Mouse (Mus musculus) limb, embryonic 10.5 days (tissue): ENCODE measurements around the gene Car5a. TPM values are rescaled to one million over a fixed set of nuclear protein-coding genes. Genes with fewer than 3 reads are reported as not detected.

Experiments used
- DNase-seq: peaks from one replicate; pipeline ENCODE4 v3.0.0-alpha.2; 2017; ENCODE audit warnings: low spot score
- H3K27ac ChIP-seq: fragments of 300-500 bp; sonication (generic); 2 replicates; pipeline ENCODE4 v1.5.1; 2016; ENCODE audit warnings: mild to moderate bottlenecking
- H3K27me3 ChIP-seq: fragments of 300-500 bp; sonication (generic); 2 replicates; pipeline ENCODE4 v1.6.1; 2016; ENCODE audit warnings: low read depth, mild to moderate bottlenecking; ENCODE audit not compliant: poor library complexity, severe bottlenecking
- H3K36me3 ChIP-seq: fragments of 300-500 bp; sonication (generic); 2 replicates; pipeline ENCODE4 v1.6.1; 2016; ENCODE audit warnings: mild to moderate bottlenecking, moderate library complexity
- H3K4me1 ChIP-seq: fragments of 300-500 bp; sonication (generic); 2 replicates; pipeline ENCODE4 v1.6.1; 2016
- H3K4me3 ChIP-seq: fragments of 300-500 bp; sonication (generic); 2 replicates; pipeline ENCODE4 v1.5.1; 2016; ENCODE audit warnings: mild to moderate bottlenecking, moderate library complexity
- H3K9me3 ChIP-seq: fragments of 300-500 bp; sonication (generic); replicated peaks from 2 replicates; pipeline ENCODE4 v1.6.1; 2016; ENCODE audit warnings: mild to moderate bottlenecking
- WGBS: fragments of 180-500 bp; shearing (Covaris S2); methylation state at CpG from one replicate; pipeline ENCODE4 v1.1.7; 2016; 5-methylcytosine and 5-hydroxymethylcytosine counted together
- polyA plus RNA-seq: library from polyadenylated mRNA; unstranded; fragments of >200 nt; fragmentation: Nextera tagmentation; extraction: Ambion mirVana; gene quantifications from 2 replicates; pipeline ENCODE4 v1.2.1, GENCODE M21; 2016

The Car5a gene
- polyA plus RNA-seq, 1 experiment from 2014 or later, result not detected

DNA sequence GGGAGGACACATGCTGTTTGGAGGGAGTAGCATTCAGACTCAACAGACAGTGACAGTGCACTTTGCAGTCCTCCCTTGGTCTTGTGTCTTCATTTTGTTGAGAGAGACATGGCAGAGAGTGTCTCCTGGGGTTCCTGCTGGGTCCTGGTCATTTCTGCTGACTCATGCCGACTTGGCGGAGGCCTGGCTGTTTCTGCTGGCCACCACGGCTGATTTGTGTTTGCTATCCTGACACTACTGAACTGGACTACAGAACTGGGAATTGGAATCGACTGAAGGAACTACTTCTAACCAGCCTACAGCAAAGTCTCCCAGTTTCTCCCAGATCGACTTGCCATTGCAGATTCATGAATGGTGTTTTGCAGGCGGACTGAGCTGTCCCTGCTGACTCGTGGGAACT, 6.0 kb downstream of the Car5a start:
- Histone ChIP-seq H3K4me3 (no peak overlapping the region), H3K9me3 (no peaks in the 10 kb centered on the region), H3K27me3 (no peaks in the 10 kb centered on the region), H3K36me3 (no peaks in the 10 kb centered on the region), H3K4me1 (peaks cover 7% of the 10 kb centered on the region; the same call in 1 of the 2 replicates), H3K27ac (no peak overlapping the region)
- 89% methylated on average over 7 of the region's 7 CpGs for WGBS
- no peak for DNase-seq

GRCm38 (mm10) chr8:121936391-121936790, 8.3 kb downstream of the Car5a start:
- H3K27me3 ChIP-seq, result no peaks in the 10 kb centered on the region
- H3K27ac ChIP-seq, result no peak overlapping the region
- no peak overlapping the region for H3K4me3 ChIP-seq
- peaks cover 7% of the 10 kb centered on the region; the same call in 1 of the 2 replicates for H3K4me1 ChIP-seq
- no peaks in the 10 kb centered on the region for H3K9me3 ChIP-seq
- no peak for DNase-seq
- WGBS, result 37% methylated on average over 14 of the region's 14 CpGs
- no peaks in the 10 kb centered on the region for H3K36me3 ChIP-seq

- no peak overlapping the region for H3K4me3 ChIP-seq
- 55% methylated on average over 12 of the region's 12 CpGs for WGBS
- DNase-seq, result no peak
- H3K27ac ChIP-seq, result no peak overlapping the region
- H3K27me3 ChIP-seq, result no peaks in the 10 kb centered on the region
- peaks cover 7% of the 10 kb centered on the region; the same call in 1 of the 2 replicates for H3K4me1 ChIP-seq
- no peaks in the 10 kb centered on the region for H3K9me3 ChIP-seq
- no peaks in the 10 kb centered on the region for H3K36me3 ChIP-seq
These were observed 9.1 kb downstream of the Car5a start for GRCm38 (mm10) chr8:121935341-121936294.

DNA sequence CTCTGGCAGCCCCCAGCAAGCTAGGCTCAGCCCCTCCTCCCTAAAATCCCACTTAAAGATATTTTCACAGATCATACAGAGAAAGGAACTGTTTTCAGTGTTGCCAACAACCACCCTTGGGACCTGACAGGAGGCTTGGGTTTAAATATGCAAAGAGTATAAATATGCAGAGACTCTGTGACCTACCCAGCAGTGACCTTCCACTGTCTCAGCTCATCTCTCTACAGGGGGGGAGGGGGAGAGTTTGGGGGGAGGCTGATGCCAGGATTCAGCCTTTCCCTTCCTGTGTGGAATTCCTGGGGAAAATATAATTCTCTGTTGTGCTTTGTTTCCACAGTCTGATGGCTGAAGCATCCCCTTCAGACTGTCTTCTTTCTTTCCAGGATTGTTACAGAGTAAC, 9.8 kb downstream of the Car5a start:
- H3K4me3 ChIP-seq, result no peak overlapping the region
- DNase-seq, result no peak
- peaks cover 7% of the 10 kb centered on the region; the same call in 1 of the 2 replicates for H3K4me1 ChIP-seq
- no peaks in the 10 kb centered on the region for H3K27me3 ChIP-seq
- no peak overlapping the region for H3K27ac ChIP-seq
- no peaks in the 10 kb centered on the region for H3K9me3 ChIP-seq
- no peaks in the 10 kb centered on the region for H3K36me3 ChIP-seq

- 35% methylated on average over 4 of the region's 4 CpGs for WGBS
- H3K4me1 ChIP-seq, result peaks cover 7% of the 10 kb centered on the region; the same call in 1 of the 2 replicates
- no peaks in the 10 kb centered on the region for H3K27me3 ChIP-seq
- no peaks in the 10 kb centered on the region for H3K36me3 ChIP-seq
- peak; percentile 41 for DNase-seq
- H3K4me3 ChIP-seq, result no peak overlapping the region
- peak overlapping the region; percentile 47; the same call in 1 of the 2 replicates for H3K27ac ChIP-seq
- H3K9me3 ChIP-seq, result no peaks in the 10 kb centered on the region
These were observed 10.2 kb downstream of the Car5a start for GRCm38 (mm10) chr8:121934506-121934905.

DNA sequence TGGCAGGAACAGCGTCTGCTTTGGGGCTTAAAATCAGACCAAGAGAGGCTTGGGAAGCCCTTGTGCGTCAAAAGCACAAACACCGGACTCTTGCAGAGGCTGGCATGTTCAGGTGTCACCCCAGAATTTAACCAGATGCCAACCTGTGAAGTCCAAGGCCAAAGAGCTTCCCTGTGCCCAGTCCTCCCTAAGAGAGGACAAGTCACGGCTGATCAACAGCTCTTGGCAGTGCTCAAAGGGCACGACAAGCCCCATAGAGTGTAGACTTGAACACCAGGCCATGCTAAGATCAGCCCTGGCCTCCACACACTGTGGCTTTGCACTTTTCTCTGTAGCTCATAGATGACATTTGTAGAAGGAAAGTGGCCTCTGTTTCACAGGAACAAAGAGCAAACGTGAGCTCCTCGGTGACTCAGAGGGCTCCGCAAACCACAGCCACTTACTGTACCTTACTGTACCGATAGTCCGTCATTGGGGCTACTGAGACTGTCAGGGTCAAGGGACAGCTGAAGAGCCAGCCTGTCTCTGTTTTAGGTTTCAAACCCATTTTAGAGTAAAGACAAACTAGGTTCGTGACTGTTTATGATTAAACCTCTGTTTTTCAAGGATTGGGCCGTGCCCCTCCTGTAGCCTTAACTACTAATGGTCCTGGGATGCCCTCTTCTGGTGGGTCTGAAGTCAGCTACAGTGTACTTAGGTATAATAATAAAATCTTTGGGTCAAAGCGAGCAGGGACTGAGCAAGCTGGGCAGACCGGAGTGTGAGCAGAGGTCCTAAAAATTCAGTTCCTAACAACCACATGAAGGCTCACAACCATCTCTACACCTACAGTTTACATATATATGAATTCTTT, 11.8 kb downstream of the Car5a start:
- 90% methylated on average over 14 of the region's 14 CpGs for WGBS
- no peak for DNase-seq

DNA sequence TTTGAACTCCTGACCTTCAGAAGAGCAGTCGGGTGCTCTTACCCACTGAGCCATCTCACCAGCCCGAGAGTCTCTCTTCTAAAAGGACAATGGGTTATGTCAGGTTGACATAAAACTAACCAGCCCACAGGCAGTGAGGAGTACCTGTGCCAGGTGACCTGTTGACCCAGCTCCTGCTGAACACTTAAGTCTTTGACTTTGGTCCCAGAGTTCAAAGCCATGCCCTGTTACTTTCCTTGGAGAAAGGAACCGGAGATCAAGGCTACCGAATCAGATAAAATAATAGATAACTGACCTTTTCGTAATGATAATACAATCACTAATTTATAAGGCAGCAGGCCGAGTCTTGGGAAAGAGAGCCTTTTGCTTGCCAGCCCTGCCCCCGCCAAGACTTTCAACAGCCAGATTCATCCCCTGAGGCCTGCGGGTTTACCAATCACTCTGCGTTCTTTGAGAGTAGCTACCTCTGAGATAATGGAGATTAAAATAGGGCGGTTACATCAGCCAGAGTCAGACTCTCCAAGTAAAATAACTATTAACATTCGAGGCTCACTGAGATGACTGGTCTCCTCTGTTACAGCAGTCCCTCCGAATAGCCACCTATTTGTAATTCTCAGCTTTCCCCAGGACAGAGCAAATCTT, 12.6 kb downstream of the Car5a start:
- Histone ChIP-seq H3K4me1 (peaks cover 7% of the 10 kb centered on the region; the same call in 1 of the 2 replicates), H3K9me3 (no peaks in the 10 kb centered on the region), H3K27ac (no peak overlapping the region), H3K36me3 (no peaks in the 10 kb centered on the region), H3K4me3 (no peak overlapping the region), H3K27me3 (no peaks in the 10 kb centered on the region)
- DNase-seq, result no peak
- WGBS, result 81% methylated on average over 12 of the region's 12 CpGs

More for the DNA sequence above, 11.8 kb downstream of the Car5a start:
- H3K4me3 ChIP-seq, result no peak overlapping the region
- no peaks in the 10 kb centered on the region for H3K36me3 ChIP-seq
- H3K9me3 ChIP-seq, result no peaks in the 10 kb centered on the region
- no peak overlapping the region for H3K27ac ChIP-seq
- no peaks in the 10 kb centered on the region for H3K27me3 ChIP-seq
- H3K4me1 ChIP-seq, result peaks cover 7% of the 10 kb centered on the region; the same call in 1 of the 2 replicates

- Histone ChIP-seq H3K27ac (no peak overlapping the region), H3K4me3 (no peak overlapping the region), H3K27me3 (no peaks in the 10 kb centered on the region), H3K4me1 (peaks cover 7% of the 10 kb centered on the region; the same call in 1 of the 2 replicates), H3K9me3 (no peaks in the 10 kb centered on the region), H3K36me3 (no peaks in the 10 kb centered on the region)
- 90% methylated on average over 7 of the region's 7 CpGs for WGBS
- no peak for DNase-seq
These were observed 13.1 kb downstream of the Car5a start for GRCm38 (mm10) chr8:121931571-121931970.

DNA sequence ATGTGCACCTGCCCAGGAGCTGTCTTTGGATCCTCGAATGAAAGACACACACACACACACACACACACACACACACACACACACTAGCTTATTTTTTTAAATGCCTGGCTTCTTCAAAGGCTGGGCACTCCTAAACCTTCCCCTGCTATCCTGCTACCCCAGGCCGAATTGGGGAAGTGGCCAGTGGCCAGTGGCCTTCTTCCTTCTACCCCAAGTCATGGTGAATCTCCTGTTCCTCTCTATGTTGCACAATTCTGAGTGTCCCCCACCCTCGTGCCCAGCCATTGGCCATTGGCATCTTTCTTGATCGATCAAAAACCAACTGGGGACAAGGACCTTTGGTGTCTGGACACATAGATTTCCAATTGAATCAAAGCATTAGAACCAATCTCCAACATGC, 14.7 kb downstream of the Car5a start:
- Histone ChIP-seq H3K27ac (no peak overlapping the region), H3K4me1 (peaks cover 3% of the 10 kb centered on the region; the same call in 1 of the 2 replicates), H3K36me3 (no peaks in the 10 kb centered on the region), H3K4me3 (no peak overlapping the region), H3K9me3 (no peaks in the 10 kb centered on the region), H3K27me3 (no peaks in the 10 kb centered on the region)
- WGBS, result 80% methylated on average over 4 of the region's 4 CpGs
- DNase-seq, result no peak

DNA sequence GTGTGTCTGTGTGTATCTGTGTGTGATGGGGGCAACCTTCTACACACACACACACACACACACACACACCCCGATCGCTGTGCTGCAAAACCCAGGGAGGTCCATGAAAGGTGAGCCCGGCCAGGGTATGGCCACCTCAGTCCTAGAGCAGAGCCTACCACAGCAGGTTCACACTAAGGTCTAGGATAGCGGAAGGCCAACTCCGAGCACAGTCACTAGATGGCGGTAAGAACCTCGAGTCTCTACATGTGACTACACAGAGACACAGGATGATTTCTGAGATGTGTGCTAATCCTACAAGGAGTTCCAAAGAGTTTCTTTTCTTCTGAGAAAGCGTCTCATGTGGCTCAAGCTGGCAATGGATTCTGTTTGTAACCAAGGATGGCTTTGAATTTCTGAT, 17.4 kb downstream of the Car5a start:
- Histone ChIP-seq H3K4me1 (no peaks in the 10 kb centered on the region), H3K36me3 (no peaks in the 10 kb centered on the region), H3K4me3 (no peak overlapping the region), H3K9me3 (no peaks in the 10 kb centered on the region), H3K27me3 (no peaks in the 10 kb centered on the region), H3K27ac (no peak overlapping the region)
- DNase-seq, result no peak
- 50% methylated on average over 8 of the region's 8 CpGs for WGBS

- Histone ChIP-seq H3K27me3 (no peaks in the 10 kb centered on the region), H3K4me3 (no peak overlapping the region), H3K36me3 (no peaks in the 10 kb centered on the region), H3K27ac (no peak overlapping the region), H3K4me1 (peaks cover 3% of the 10 kb centered on the region; the same call in 1 of the 2 replicates), H3K9me3 (no peaks in the 10 kb centered on the region)
- WGBS, result 71% methylated on average over 8 of the region's 8 CpGs
- no peak for DNase-seq
These were observed 18.4 kb downstream of the Car5a start for GRCm38 (mm10) chr8:121926266-121926665.

DNA sequence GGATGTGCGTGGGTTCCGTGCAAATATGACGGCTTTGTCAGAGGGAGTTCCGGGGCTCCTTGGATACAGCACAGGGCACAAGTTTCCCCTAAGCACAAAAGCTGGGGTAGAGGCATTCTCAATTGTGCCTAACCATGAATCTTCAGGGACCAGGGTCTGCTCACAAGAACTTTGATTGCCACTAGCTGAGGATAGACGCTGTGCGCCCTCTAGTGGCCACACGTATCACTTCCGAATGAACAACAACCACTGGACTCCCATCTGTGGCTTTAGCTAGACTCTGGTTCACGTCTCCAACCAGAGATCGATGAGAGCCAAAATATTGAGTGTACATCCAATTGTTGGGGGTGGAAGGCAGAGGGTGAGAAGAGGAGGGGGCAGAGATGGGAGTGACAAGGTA, 19.1 kb downstream of the Car5a start:
- Histone ChIP-seq H3K4me3 (no peak overlapping the region), H3K27me3 (no peaks in the 10 kb centered on the region), H3K27ac (no peak overlapping the region), H3K9me3 (no peaks in the 10 kb centered on the region), H3K4me1 (peaks cover 3% of the 10 kb centered on the region; the same call in 1 of the 2 replicates), H3K36me3 (no peaks in the 10 kb centered on the region)
- 36% methylated on average over 10 of the region's 10 CpGs for WGBS
- DNase-seq, result peak; percentile 89
